Mouse (Mus musculus): Measurements from ENCODE around the gene Prame. TPM values are rescaled to one million over a fixed set of nuclear protein-coding genes. Genes with fewer than 3 reads are reported as not detected.
"Not testable (repeated sequence)": the region's sequence is repeated elsewhere in the genome, so short reads cannot be mapped to it uniquely, and the experiment has no call there.

Prame gene
- polyA plus RNA-seq (2017; shearing (Covaris generic)) = not detected

- ATAC-seq = no peak
Observed at GRCm38 (mm10) chrX:135627605-135628004, at the start of gene Prame. Gene Prame (minus strand): TSS chrX:135627705.

- peak; percentile 73 for ATAC-seq
Observed at GRCm38 (mm10) chrX:135652173-135652772, 24.8 kb upstream of the Prame start.

- ATAC-seq = peak; percentile 67
Observed at GRCm38 (mm10) chrX:135601298-135602029, 26.0 kb downstream of the Prame start.

- ATAC-seq = no peak
Observed at GRCm38 (mm10) chrX:135598677-135599076, 28.8 kb downstream of the Prame start, which contains the start of gene Nxf7. Gene Nxf7 (minus strand): TSS chrX:135598777.

- no peak for ATAC-seq
Observed at GRCm38 (mm10) chrX:135598096-135598495, 29.4 kb downstream of the Prame start.

- ATAC-seq = no peak
Observed at GRCm38 (mm10) chrX:135576412-135576811, 51.1 kb downstream of the Prame start.

GRCm38 (mm10) chrX:135574958-135575628, 52.4 kb downstream of the Prame start:
- ATAC-seq = not testable (repeated sequence)

GRCm38 (mm10) chrX:135574261-135574957, 53.1 kb downstream of the Prame start:
- not testable (repeated sequence) for ATAC-seq

- ATAC-seq = peak; percentile 86
Observed at GRCm38 (mm10) chrX:135569467-135569866, 58.0 kb downstream of the Prame start.

GRCm38 (mm10) chrX:135564934-135565333, 62.6 kb downstream of the Prame start:
- ATAC-seq = peak; percentile 63

Other genes with a start within 250 kb of the Prame start
- gene Gm7903, start 193.9 kb downstream of the Prame start, polyA plus RNA-seq (2017; shearing (Covaris generic)) = under 1 TPM in 1 of 2 experiments, not detected in 1; 0.35 TPM
- gene AV320801, start 133.1 kb downstream of the Prame start, polyA plus RNA-seq (2017; shearing (Covaris generic)) = under 1 TPM in 1 of 2 experiments, not detected in 1; 0.22 TPM
- not detected for gene Nxf7, start 28.9 kb downstream of the Prame start, polyA plus RNA-seq (2017; shearing (Covaris generic))
- under 1 TPM in 1 of 2 experiments, not detected in 1; 0.24 TPM for gene Tcp11x2, start 66.1 kb upstream of the Prame start, polyA plus RNA-seq (2017; shearing (Covaris generic))
- gene Tmsb15a, start 97.6 kb upstream of the Prame start, polyA plus RNA-seq (2017; shearing (Covaris generic)) = not detected
- gene Armcx5, start 115.0 kb upstream of the Prame start, polyA plus RNA-seq (2017; shearing (Covaris generic)) = 10 to 100 TPM; 10.2 to 20.5 TPM
- 10 to 100 TPM; 22.7 to 31.9 TPM for gene Gprasp1, start 115.0 kb upstream of the Prame start, polyA plus RNA-seq (2017; shearing (Covaris generic))
- gene Bhlhb9, start 169.9 kb upstream of the Prame start, polyA plus RNA-seq (2017; shearing (Covaris generic)) = 10 to 100 TPM; 11.4 to 14.2 TPM
- 10 to 100 TPM in 1 of 2 experiments, 1 to 10 TPM in 1; 9.1 to 13.7 TPM for gene Gprasp2, start 211.3 kb upstream of the Prame start, polyA plus RNA-seq (2017; shearing (Covaris generic))

Data from CD4-positive, CD25-positive, alpha-beta regulatory T cell, adult 4 months (primary cell).